Mouse (Mus musculus): Measurements from ENCODE around the gene Cep126.
A peak's percentile ranks its signal among the peaks of the same experiment; 100 is the strongest.

Gene Cep126

DNA sequence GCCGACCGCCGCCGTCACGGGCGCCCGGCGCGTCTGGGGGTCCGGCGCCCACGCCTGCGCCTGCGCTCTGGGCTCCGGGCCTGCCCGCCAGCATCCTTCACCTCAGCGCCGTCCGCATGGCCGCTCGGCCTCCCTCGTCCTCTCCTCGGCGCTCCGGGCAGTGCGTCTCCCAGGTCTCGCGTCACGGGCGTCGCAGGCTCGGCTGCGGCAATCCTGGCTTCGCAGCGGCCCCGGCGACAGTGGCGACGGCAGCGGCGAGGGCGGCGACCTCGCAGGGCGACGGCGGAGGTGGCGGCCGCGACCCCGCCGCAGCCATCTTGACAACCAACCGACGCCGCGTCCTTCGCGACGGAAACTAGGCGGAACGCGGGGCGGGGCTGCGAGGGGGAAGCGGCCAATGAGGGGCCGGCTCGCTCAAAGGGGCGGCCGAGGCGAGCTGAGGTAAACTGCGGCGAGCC, at the start of gene Cep126:
TSS of gene Cep126 (minus strand) at position 178 of the 458 bp plus-strand sequence.
- DNase-seq (ENCODE audit: low spot score), result peak; percentile 69

DNA sequence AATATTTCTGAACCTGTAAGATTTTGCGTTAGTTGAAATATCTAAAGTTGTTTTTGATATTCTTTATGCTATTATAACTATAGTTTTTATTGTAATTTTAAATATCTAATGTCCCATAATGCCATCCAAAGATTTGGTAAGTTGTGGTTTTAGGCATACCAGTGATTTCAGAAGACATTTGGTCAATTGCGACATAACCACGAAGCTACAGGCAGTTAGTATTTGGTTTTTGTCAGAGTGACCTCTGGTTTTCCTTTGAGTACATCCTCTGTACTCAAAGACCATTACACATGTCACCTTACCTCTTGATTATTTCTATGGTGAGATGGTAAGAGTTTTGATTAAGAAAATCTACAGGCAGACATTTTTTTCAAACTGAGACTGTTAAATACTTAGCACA, 45.5 kb upstream of the Cep126 start:
- DNase-seq (ENCODE audit: low spot score), result no peak

DNA sequence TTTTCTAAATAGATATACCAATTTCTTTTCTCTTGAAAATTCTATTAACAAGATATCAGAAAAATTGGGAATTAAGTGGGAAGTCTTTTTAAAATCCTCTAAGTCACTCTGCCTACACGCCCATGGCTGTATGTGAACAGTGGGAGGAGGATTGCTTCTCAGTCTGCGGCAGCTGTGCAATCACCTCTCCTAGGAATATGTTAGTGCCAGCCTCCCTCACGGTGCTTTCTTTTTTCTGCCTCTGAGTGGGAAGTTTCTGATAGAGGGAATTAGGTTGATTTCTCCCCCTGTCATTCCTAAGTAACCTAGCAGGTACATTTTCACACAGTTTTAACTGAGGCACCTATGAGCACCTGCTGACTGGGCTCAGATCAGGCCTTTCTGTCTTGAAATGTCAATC, 43.0 kb upstream of the Cep126 start:
- no peak for DNase-seq (ENCODE audit: low spot score)

DNA sequence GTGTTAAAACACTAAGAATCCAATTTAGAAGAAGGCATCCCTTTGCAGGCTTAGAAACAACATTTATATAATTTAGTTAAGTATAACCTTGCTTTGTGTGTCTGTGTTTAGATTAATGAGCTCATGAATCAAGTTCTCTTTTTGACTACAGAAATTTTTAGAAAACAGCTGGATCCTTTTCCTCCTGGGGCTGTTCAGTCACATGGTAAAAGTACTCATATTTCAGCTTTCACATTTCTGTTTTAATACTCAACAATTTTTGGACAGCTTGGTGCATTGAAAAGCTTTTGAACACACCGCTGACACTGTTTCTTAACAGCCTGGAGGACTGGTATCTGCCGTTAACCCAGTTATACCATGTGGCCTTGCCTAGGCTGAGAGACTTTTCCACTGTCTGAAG, 22.9 kb upstream of the Cep126 start:
- no peak for DNase-seq (ENCODE audit: low spot score)

DNA sequence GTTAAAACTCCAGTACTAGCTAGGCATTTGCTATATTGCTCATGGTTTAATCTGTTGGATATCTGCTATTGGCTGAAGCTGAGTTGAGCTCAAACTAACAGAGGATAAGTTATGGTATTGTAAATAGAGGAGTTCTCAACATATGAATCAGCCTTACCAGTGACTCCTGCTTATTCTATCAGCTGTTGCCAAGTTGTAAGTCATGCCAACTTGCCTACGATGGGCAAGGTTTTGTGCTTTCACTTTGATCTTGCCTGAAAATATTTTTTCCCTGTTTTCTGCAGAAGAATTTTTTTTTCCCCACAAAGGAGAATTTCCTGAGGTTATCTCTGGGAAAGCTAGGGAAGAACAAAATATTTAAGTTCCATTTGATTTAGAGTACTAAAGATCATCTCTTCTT, 5.4 kb upstream of the Cep126 start:
- no peak for DNase-seq (ENCODE audit: low spot score)

DNA sequence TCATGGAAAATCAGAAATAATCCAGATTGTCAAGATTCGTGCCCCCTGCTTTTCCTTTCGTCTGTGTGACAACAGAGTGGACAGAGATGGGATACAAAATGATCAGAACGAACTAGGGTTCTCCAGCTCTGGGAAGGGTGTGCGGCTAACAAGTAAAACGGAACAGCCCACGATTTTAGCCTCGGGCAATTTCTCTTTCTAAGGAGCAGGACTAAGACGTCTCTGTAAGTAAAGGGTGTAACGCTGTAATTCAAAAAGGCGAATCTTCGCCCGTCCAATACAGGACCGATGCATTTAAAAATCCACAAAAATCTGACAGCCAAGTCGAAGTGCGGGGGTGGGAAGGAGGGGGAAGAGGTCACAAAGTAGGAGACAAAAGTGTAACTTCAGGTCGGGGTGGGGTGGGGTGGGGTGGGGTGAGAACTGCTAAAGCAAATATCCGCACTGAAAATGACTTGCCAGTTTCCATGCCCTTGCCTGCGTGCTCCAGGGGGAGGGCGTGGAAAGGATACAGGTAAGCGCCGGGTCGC, 443 bp downstream of the Cep126 start:
- DNase-seq (ENCODE audit: low spot score), result no peak

DNA sequence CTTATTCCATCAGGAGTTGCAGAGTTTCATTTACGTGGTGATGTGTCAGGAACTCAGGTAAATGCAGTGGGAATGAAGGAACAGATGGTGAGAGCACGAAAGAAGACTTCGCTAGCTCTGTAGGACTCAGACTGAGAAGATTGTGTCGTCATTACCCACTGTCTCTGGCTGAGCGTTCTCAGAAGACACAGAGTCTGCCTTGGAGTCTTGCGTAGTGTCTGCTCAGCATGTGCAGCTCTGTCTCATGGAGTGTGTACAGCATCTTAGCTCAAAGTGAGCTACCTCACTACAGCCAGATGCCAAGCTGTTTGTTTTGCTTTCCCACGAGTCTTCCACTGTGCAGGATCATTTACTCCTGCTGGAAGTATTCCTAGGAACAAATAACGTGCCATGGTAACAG, 10.6 kb downstream of the Cep126 start:
- DNase-seq (ENCODE audit: low spot score), result no peak

DNA sequence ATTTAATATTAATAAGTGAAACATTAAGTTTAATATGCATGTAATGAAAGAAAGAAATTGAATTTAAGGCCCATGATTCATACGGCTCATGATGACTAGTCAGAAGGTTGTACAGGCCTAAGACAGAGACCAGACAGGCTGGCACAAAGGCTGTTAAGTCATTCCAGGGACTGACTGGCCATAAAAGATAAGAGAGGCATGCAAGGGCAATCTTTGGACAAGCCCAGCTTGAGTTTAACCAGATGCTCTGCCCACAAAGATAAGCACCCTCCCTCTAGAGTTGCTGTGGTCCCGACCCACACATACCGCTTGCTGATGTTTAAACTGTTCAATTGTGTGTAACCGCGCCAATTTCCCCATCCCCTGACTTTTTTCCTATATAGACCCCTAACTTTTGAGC, 19.6 kb downstream of the Cep126 start:
- DNase-seq (ENCODE audit: low spot score), result no peak

DNA sequence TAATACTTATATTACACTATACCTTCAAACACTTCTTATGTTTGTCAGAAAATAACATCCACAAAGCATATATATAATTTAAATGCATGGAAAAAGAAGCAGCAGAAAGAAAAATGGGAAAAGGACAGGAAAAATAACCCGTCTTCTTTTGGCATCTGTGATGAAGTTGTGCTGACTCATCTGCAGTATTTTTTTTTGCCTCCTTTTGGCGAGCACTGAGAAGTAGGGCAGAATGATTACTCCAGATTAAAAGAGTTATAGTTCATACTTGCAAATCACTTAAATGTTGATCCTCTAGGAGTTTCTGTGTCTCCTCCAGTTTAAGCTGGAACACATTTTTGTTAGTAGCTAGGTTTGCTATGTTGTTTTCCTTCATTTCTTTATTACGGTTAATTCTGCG, 31.0 kb downstream of the Cep126 start:
- DNase-seq (ENCODE audit: low spot score), result no peak

DNA sequence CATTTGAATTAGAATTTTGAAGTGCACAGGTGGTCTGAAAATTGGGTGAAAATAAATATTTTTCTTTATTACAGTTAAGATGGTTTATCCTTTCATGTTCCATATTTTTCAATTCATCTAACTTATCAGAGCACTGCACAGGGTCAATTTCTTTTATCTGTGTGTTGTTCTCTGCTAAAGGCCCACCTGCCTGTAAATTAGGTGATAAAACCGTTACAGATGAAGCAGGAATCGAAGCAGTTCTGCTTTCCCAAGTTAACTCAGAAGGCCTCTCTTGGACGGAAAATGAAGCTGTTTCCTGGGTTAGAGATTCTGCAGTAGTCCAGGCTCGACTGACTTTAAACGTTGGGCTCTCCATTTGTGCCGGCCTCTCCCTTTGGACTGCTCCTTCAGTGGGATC, 33.1 kb downstream of the Cep126 start:
- DNase-seq (ENCODE audit: low spot score), result no peak

DNA sequence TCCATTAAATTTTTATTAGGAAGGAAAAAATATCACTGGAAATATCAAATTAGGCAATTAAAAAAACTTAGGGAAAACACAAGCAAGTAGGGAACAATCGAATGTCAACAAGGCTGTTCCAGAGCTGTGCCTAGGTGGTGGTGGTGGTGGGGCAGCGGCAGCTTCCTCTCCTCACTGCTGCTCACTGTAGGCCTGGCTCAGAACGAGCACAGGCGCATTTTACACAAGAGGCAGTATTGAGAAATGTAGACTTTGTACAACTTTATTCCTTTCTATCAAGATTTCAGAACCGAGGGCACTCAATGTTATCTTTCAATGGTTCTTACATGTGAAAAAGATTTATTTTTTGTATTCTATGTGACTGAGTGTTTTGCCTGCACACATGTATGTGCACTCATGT, 55.2 kb downstream of the Cep126 start:
- DNase-seq (ENCODE audit: low spot score), result no peak

DNA sequence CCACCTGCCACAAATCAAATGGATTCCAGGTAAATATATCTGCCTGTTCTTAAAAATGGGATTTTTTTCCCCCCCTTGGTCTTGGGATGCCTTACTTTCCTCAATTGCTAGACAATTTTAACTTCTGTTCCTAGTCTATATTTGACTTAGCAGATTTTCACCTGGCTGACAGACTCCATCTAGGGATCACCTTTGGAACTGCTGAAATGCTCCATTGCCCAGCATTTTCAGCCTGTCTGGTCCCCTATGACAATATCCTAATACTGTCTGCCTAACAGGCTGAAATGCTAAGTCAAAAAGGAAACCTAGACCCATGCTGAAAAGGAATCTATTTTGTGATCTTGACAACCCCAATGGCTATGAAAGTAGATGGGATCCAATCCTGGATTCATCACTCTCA, 59.7 kb downstream of the Cep126 start:
- peak; percentile 16 for DNase-seq (ENCODE audit: low spot score)

DNA sequence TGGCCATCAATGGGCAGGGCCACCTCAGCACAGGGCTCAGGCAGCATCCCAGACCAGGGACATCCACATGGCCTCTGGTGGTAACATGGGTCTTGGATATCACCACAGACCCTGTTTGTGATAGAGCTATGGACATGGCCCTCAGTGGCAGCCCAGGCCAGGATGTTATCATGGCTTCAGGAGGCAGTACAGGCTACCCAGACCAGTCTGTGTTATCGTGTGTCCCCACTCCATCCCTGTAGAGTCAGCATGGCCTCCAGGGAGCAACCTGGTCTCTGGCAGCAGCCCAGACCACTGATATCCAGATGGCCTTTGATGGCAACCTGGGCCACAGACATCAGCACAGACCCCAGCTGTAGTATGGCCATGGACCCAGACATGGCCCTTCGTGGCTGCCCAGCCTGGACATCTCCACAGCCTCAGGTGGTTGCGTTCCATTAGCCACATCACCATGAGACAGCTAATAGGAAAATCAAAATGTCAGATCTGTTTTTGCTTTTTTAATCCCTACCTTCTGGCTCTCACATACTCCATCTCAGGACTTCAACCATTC, 60.8 kb downstream of the Cep126 start:
- no peak for DNase-seq (ENCODE audit: low spot score)

DNA sequence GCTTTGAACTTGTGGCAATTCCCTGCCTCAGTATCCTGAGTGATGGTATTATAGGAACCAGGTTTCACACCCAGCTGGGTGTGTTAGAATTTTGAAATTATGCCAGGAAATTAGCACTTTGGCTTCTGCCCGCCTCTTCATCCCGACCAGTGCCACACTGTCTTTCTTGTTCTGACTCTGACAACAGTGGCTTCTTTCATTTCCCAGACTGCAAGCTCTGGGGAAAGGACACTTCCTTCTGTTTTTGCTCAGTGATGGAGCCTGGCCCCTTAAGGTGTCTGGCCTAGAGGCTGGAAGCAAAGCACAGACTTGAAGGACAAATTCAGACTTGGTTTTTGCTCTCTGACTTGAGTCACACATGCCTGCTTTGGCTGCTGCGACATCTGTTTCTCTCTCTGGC, 74.5 kb downstream of the Cep126 start:
- DNase-seq (ENCODE audit: low spot score), result no peak

DNA sequence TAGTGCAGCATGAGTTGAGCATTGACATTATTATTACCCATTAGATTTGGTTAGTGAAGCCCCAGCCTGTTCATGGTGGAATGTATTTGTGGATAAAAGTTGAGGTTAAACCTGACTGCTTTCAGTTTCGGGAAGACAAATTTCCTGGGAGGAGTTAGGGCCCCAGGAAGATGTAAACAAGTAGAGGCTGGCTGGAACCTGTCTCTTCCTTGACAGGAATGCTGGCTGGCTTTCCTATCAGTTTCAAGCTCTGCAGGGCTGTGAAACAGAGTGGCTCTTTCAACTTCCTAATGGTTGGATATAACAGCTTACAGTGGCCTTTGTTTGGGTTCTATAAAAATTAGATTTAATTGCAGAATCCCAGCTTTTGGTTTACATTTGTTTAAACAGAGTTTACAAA, 79.3 kb downstream of the Cep126 start:
- DNase-seq (ENCODE audit: low spot score), result no peak

DNA sequence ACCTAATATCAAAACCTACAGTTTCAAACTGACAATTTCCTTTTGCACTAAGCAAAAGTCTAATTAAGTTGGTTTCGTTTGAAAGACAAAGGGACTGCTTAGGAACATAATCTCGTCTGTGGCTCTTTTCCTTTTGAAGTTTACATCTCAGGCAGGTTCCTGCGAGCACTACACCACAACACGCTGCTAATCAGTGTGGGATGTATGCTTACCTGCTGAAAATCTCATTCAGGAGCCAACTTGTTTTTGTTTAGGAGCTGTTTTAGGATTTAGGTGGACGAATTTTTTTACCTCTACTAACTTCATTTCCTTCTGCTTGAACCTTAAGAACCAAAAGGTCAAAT, 91.1 kb downstream of the Cep126 start:
- DNase-seq (ENCODE audit: low spot score), result no peak

DNA sequence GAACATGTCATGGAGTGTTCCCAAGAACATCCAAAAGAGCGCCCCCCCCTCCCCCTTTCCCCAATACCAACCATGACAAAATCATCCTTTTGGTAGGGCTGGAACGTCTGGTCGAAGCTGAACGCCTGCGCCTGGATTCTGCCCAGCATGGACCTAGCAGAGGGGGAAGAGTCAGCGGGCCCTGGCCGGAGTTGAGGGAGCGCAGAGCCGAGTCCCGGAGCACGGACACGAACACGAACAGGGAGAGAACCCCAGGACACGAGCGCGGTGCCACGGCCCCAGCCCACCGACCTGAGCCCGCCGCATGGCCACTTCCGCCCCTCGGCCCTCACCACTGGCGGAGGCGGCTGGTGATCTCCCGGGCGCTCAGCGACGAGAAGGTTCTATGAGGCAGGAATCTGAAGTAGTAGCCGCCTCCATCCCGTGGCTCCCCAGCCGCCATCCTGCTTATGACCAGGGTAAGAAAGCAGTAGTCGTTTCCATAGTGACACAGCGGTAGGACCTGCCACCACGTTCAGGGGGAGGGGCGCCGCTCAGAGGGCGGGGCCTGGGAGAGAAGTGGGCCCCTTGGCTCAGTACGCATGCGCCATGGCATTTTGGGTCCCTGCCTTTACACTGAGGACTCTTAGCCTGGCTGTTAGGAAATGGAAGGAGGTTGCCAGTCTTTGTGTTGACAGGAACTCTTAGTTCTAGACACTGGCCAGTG, 91.6 kb downstream of the Cep126 start, which contains the start of gene Cfap300:
TSS of gene Cfap300 (minus strand) at position 486 of the 706 bp plus-strand sequence.
- peak; percentile 95 for DNase-seq (ENCODE audit: low spot score)

DNA sequence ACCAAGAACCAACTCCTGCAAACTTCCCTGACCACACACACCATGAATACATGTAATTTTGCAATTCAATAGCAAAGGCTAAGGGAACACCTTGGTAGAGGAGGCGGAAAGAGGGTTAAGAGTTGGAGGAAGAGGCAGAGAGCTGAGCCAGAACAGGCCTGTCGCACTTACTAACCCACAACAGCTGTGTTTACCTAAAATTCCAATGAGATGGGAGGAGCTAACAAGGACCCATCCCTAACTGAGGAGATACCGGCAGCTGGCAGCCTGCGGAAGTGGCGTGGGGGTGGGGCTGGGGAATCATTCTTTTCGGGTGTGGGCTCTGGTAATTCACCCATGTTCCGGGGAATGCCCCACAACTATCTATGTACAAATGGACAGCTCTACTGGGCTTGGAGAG, 98.5 kb downstream of the Cep126 start:
- no peak for DNase-seq (ENCODE audit: low spot score)

DNA sequence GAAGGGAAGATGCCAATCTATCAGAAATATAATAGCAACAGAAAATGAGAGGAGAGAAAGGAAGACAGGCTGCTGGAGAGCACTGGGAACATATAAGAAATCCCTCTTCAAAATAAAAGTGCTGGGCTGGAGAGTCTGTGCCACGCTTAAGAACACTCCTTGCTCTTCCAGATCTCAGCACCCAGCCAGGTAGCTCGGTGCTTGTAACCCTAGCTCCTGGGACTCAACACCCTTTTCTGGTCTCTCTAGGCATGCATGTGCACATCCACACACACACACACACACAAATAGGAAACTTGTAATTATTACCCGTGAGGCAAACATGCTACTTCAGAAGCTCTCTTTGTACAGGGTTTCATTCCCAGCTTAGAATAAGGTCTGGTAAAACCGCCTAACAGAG, 99.0 kb downstream of the Cep126 start:
- no peak for DNase-seq (ENCODE audit: low spot score)

DNA sequence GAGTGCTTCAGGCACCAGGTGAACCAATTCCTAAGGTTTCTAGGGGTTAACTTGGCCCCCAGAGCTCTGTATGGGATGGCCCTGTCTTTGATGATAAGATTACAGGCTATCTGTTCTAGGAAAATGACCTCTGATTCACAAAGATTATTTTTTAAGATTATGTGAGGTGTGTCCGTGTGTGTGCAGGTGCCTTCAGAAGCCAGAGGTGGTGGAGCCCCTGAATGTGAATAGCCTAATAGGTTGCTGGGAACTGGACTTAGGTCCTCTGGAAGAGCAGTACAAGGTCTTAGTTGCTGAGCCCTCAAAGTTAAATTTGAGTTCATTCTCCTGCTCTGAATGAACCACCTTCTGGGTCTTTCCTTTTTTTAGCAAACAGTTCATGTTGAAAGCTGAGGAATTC, 100.0 kb downstream of the Cep126 start:
- DNase-seq (ENCODE audit: low spot score), result no peak

DNA sequence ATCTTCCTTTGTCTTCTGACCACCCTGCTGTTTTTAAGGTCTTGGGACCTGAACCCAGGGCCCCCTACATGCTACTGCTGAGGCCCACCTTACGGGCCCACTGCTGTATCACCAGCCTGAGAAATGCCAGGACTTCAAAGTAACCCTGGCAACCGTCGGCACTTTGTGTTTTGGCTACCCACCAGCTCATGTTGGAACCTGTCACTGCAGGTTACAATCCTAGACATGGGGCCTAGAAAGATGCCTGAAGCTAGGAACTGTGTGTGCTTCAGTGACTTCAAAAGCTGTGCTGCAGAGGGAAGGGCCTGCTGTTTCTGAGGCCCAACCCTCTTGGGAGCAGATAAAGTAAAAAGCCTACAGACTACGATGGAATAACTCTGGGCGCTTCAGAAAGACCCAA, 101.2 kb downstream of the Cep126 start:
- DNase-seq (ENCODE audit: low spot score), result no peak
